Mouse (Mus musculus): ENCODE measurements around the gene Rabep1. TPM values are rescaled to one million over a fixed set of nuclear protein-coding genes. Genes with fewer than 3 reads are reported as not detected.

Rabep1 gene
- total RNA-seq, 2 experiments from 2014 or later, result 37.6 to 39.0 TPM

GRCm38 (mm10) chr11:70975193-70975592 is 130.6 kb downstream of the Rabep1 start:
- no peak for DNase-seq

DNA sequence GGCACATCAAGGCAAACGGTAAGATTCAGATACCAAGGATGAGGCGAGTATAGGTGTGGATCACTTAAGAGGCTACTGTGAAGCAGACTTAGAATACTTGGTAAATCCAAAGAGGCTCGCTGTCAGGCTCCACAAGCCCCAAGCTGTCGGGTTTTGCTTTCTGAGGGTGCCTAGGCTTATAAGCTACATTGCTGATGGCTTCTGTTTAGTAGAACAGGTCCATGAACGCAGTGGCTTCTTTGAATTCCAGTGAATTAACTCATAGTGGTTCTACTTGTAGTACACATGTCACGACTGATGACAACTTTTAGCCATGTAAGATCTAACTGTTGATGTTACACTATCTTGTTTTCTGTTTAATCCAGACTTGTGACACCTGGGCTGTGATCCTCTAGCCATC is 132.7 kb downstream of the Rabep1 start:
- DNase-seq, result no peak

GRCm38 (mm10) chr11:70980232-70980631 is 135.7 kb downstream of the Rabep1 start:
- no peak for DNase-seq

DNA sequence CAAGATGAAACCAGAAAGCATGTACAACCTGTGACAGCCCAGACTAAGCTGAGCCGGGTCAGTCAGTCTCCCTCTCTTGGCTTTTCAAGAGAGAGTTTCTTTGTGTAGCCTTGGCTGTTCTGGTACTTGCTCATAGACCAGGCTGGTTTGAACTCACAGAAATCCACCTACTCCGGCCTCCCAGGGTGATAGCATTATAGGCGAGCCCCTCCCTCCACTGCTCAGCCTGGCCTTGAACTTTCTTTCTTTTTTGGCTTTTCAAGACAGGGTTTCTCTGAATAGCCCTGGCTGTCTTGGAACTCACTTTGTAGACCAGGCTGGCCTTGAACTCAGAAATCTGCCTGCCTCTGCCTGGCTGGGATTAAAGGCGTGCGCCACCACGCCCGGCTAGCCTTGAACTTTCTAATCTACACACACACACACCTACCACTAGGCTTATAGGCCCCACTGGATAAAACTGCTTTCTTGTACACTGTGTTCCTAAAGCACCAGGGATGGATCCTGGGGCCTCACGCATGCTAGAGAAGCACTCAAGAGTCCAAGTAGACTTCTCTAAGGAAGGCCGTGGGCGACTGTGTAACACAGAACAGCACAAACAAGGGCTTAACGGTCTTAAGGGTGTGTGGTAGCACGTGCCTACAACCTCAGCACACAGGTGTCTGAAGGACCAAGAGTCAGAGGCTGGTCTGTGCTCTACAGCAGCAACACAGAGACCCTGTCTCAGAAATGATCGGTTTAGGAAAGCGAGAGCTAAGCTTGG is 136.4 kb downstream of the Rabep1 start:
- DNase-seq, result no peak

- no peak for DNase-seq
Measured at GRCm38 (mm10) chr11:70982030-70982429, 137.5 kb downstream of the Rabep1 start.

GRCm38 (mm10) chr11:70982557-70983228 is 138.1 kb downstream of the Rabep1 start, which contains the start of gene C1qbp:
TSS of gene C1qbp (minus strand) at chr11:70983026.
- peak; percentile 94 to 96 for DNase-seq

Other genes starting within 250 kb of the Rabep1 start
- gene 4930544D05Rik, start 228.9 kb upstream of the Rabep1 start, total RNA-seq (2021), result not detected
- gene Chrne, start 225.6 kb upstream of the Rabep1 start, total RNA-seq (2021), result not detected
- under 1 TPM; 0.21 to 0.35 TPM for gene Gp1ba, start 205.7 kb upstream of the Rabep1 start, total RNA-seq (2021)
- gene Rnf167, start 197.5 kb upstream of the Rabep1 start, total RNA-seq (2021), result 10 to 100 TPM; 51.4 to 63.0 TPM
- 100 to 1,000 TPM; 619 to 711 TPM for gene Slc25a11, start 197.3 kb upstream of the Rabep1 start, total RNA-seq (2021)
- 100 to 1,000 TPM; 303 to 305 TPM for gene Pfn1, start 190.1 kb upstream of the Rabep1 start, total RNA-seq (2021)
- 1,000 to 10,000 TPM; 1,596 to 1,839 TPM for gene Eno3, start 187.6 kb upstream of the Rabep1 start, total RNA-seq (2021)
- 10 to 100 TPM; 89.3 to 93.9 TPM for gene Spag7, start 175.4 kb upstream of the Rabep1 start, total RNA-seq (2021)
- 10 to 100 TPM; 34.0 to 36.9 TPM for gene Camta2, start 156.7 kb upstream of the Rabep1 start, total RNA-seq (2021)
- gene Inca1, start 144.6 kb upstream of the Rabep1 start, total RNA-seq (2021), result 1 to 10 TPM; 6.1 to 7.7 TPM
- gene Kif1c, start 144.2 kb upstream of the Rabep1 start, total RNA-seq (2021), result 100 to 1,000 TPM; 469 to 485 TPM
- gene Zfp3, start 80.6 kb upstream of the Rabep1 start, total RNA-seq (2021), result 1 to 10 TPM; 7.5 to 7.7 TPM
- 1 to 10 TPM in 1 of 2 experiments, under 1 TPM in 1; 0.42 to 1.1 TPM for gene Scimp, start 32.2 kb upstream of the Rabep1 start, total RNA-seq (2021)
- 10 to 100 TPM; 46.7 to 47.8 TPM for gene Nup88, start 125.2 kb downstream of the Rabep1 start, total RNA-seq (2021)
- gene Rpain, start 125.4 kb downstream of the Rabep1 start, total RNA-seq (2021), result 10 to 100 TPM; 15.3 to 16.2 TPM
- gene C1qbp, start 138.2 kb downstream of the Rabep1 start, total RNA-seq (2021), result 100 to 1,000 TPM; 215 to 228 TPM
- gene Dhx33, start 159.7 kb downstream of the Rabep1 start, total RNA-seq (2021), result 1 to 10 TPM; 8.1 to 8.4 TPM
- 1 to 10 TPM; 7.9 to 8.1 TPM for gene Mis12, start 174.8 kb downstream of the Rabep1 start, total RNA-seq (2021)
- 10 to 100 TPM; 38.5 to 39.5 TPM for gene Derl2, start 175.1 kb downstream of the Rabep1 start, total RNA-seq (2021)
- gene 6330403K07Rik, start 188.7 kb downstream of the Rabep1 start, total RNA-seq (2021), result under 1 TPM; 0.40 to 0.49 TPM

Measured in heart, adult 18-20 months (tissue).